Mouse (Mus musculus): ENCODE results near the gene Gas7. TPM values are rescaled to one million over a fixed set of nuclear protein-coding genes. Genes with fewer than 3 reads are reported as not detected.

Gas7 gene
- polyA plus RNA-seq, 1 experiment from 2014 or later, result 13.5 TPM

DNA sequence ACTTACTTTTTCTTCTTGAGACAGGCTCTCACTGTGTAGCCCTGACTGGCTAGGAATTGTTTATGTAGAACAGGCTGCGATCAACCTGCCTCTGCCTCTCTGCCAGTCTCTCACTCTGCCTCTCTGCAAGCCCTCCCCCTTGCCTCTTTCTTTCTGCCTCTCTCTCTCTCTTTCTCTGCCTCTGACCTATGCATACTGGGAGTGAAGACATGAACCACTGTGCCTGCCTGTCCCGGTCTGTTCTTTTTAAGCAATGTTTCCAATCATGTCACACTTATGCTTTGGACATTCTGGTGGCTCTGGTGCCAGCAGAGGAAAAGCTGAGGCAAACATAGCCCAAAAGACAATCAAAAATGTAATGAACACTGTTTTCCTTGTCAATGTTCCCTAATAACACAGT is 69.5 kb downstream of the Gas7 start:
- Histone ChIP-seq H3K4me3 (ENCODE audit: low read length) (no peak overlapping the region), H3K4me1 (replicated peaks; ENCODE audit: control insufficient read depth, insufficient read depth, low read length) (peaks cover 33% of the 10 kb centered on the region), H3K36me3 (ENCODE audit: control insufficient read depth, insufficient read depth, low read length) (no peaks in the 10 kb centered on the region), H3K9me3 (ENCODE audit: control insufficient read depth, low read length) (no peaks in the 10 kb centered on the region), H3K27me3 (ENCODE audit: control insufficient read depth, insufficient read depth, low read depth, low read length) (no peaks in the 10 kb centered on the region), H3K4me2 (ENCODE audit: low read depth, low read length) (no peak overlapping the region), H3K27ac (ENCODE audit: low read length) (peak overlapping the region; percentile 76), H3K9ac (ENCODE audit: low read length) (no peak overlapping the region)
- 28% methylated on average over 2 of the region's 2 CpGs for WGBS
- ATAC-seq (ENCODE audit: low read depth), result peak; percentile 59

DNA sequence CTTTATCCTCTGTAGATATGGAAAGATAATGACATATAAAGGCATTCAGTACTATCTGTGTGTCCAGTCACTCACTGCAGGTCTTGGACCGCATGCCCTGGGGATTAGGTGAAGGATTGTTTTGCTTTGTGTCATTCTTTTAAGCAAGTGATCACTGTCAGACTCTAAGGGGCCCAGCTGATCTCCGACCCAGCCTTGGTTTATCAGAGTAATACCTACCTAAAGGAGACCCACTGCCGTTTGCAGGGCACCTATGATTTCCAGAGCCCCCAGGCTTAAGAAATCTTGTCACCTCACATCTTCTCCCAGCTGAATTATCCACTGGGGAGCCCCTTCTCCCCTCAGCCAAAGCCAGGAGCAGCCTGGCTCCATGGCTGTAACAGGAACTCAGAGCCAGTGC is 70.6 kb downstream of the Gas7 start:
- H3K9ac ChIP-seq (ENCODE audit: low read length), result peak overlapping the region; percentile 29; the same call in 1 of the 2 replicates
- H3K9me3 ChIP-seq (ENCODE audit: control insufficient read depth, low read length), result no peaks in the 10 kb centered on the region
- WGBS, result 53% methylated on average over 3 of the region's 3 CpGs
- H3K36me3 ChIP-seq (ENCODE audit: control insufficient read depth, insufficient read depth, low read length), result no peaks in the 10 kb centered on the region
- no peak for ATAC-seq (ENCODE audit: low read depth)
- H3K4me3 ChIP-seq (ENCODE audit: low read length), result no peak overlapping the region
- H3K27me3 ChIP-seq (ENCODE audit: control insufficient read depth, insufficient read depth, low read depth, low read length), result no peaks in the 10 kb centered on the region
- H3K4me1 ChIP-seq (replicated peaks; ENCODE audit: control insufficient read depth, insufficient read depth, low read length), result peaks cover 33% of the 10 kb centered on the region
- H3K27ac ChIP-seq (ENCODE audit: low read length), result peak overlapping the region; percentile 76
- no peak overlapping the region for H3K4me2 ChIP-seq (ENCODE audit: low read depth, low read length)

DNA sequence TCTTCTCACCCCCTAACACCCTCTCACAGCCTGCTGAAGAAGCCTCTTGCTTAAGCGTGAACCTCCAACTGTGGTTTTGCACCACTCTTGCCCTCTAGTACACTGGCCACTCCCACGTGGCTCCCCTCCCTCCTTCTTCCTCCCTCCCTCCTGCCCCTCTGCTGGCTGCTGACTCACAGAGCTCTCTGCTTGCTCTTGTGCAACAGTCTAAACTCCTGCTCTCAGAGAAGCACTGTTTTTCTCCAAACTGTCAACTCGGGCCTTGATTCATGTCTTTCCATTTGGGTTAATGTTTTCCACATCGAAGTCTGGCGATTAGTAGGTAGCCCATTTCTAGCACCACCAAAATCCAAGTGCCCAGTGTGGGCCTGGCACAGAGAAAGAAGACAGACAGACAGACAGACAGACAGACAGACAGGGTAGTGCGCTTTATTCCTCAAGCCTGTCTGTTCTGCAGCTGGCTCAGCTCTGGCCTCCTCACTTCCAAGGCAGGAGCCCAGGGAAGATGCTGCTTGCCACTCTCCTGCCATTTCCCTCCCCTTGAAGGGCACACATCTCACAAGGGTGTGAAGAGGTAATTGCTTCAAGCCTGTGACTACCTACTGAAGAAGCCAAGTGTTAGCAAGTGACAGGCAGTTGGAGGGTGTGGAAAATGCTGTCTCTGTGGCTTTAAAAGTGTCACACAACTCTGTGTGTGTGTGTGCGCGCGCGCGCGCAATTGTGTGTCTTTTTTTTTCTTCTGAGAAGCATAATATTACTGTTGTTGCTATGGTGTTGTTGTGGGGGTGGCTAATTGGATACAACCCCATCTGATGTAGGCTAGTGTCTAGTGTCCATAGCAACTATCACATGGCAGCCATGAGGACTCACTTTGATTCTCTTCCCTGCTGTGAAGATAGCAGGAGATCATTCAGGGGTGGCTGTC is 71.6 kb downstream of the Gas7 start:
- no peaks in the 10 kb centered on the region for H3K27me3 ChIP-seq (ENCODE audit: control insufficient read depth, insufficient read depth, low read depth, low read length)
- H3K4me2 ChIP-seq (ENCODE audit: low read depth, low read length), result no peak overlapping the region
- H3K9me3 ChIP-seq (ENCODE audit: control insufficient read depth, low read length), result no peaks in the 10 kb centered on the region
- peak overlapping the region; percentile 74 for H3K27ac ChIP-seq (ENCODE audit: low read length)
- H3K9ac ChIP-seq (ENCODE audit: low read length), result 0 out of 2 replicates have a peak overlapping the region, but pooled peaks have one; percentile 11
- peaks cover 38% of the 10 kb centered on the region for H3K4me1 ChIP-seq (replicated peaks; ENCODE audit: control insufficient read depth, insufficient read depth, low read length)
- ATAC-seq (ENCODE audit: low read depth), result peak; percentile 89
- H3K36me3 ChIP-seq (ENCODE audit: control insufficient read depth, insufficient read depth, low read length), result no peaks in the 10 kb centered on the region
- H3K4me3 ChIP-seq (ENCODE audit: low read length), result no peak overlapping the region
- WGBS, result 59% methylated on average over 12 of the region's 12 CpGs

DNA sequence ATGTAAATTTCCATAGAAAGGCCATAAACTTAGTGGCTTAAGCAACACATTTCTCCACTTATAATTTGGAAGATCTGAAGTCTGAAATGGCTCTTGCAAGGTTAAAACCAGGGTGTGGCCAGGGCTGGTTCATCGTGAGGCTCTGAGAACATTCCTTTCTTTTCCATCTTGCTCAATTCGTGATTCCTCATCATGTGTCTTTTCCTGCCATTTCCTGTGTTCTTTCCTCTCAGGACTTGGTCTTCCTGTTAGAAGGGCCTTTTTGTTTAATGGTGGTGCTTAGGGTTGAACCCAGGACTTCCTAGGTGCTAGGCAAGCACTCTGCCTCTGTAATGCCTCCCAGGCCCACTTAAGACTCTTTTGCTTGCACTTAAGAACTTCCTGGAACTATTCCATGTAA is 76.0 kb downstream of the Gas7 start:
- no peaks in the 10 kb centered on the region for H3K27me3 ChIP-seq (ENCODE audit: control insufficient read depth, insufficient read depth, low read depth, low read length)
- WGBS, result 39% methylated on average over 2 of the region's 2 CpGs
- no peaks in the 10 kb centered on the region for H3K36me3 ChIP-seq (ENCODE audit: control insufficient read depth, insufficient read depth, low read length)
- H3K9ac ChIP-seq (ENCODE audit: low read length), result no peak overlapping the region
- H3K4me2 ChIP-seq (ENCODE audit: low read depth, low read length), result no peak overlapping the region
- H3K9me3 ChIP-seq (ENCODE audit: control insufficient read depth, low read length), result no peaks in the 10 kb centered on the region
- H3K27ac ChIP-seq (ENCODE audit: low read length), result no peak overlapping the region
- ATAC-seq (ENCODE audit: low read depth), result no peak
- H3K4me3 ChIP-seq (ENCODE audit: low read length), result no peak overlapping the region
- peaks cover 19% of the 10 kb centered on the region for H3K4me1 ChIP-seq (replicated peaks; ENCODE audit: control insufficient read depth, insufficient read depth, low read length)

DNA sequence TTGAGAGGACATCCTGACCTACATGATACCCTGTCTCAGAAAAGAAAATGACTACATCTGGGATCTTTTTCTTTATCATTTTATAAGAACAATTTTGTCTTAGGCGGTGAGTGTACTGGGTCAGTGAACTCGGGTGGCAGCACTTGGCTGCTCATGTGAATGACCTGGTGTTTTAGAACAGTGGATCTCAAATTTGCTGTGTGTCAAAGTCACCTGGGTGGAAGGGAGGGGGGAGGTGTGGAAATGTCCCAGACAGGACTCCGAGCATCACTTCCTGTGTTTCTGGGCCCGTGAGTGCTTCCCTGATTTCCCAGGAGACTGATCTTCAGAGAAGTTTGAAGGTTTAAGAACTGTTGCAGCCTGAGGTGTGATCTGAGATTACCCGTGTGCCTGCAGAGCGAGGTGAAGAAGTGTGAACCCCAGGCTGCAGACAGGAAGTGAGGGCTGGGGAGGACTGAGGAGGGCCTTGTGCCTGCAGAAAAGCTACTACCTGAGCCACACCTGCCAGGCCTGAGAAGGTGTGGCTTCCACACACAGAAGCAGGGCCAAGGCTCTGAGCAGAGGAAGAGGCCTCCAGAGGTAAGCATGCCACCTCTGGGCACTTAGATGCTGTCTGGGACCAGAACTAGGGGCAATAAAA is 76.8 kb downstream of the Gas7 start:
- 55% methylated on average over 6 of the region's 6 CpGs for WGBS
- ATAC-seq (ENCODE audit: low read depth), result peak; percentile 34; the same call in 1 of the 2 replicates

DNA sequence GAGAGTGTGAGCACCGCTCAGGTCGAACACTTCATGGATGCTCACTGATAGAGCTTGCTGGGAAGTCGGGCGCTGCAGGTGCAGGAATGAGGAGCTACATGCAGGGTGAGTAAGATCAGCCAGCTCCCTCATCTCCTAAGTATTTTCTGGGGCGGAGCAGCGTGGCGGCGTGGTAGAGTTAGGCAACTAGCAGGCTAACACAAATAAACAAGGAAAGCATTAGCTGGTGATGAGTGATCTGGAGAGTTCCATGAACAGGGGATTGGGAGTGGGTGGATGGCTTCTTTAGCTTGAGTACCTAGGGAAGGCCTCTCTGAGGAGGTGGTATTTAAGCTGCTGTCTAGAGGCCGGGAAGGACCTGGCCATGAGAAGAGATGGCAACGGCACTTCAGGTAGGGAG is 77.5 kb downstream of the Gas7 start:
- Histone ChIP-seq H3K27me3 (ENCODE audit: control insufficient read depth, insufficient read depth, low read depth, low read length) (no peaks in the 10 kb centered on the region), H3K36me3 (ENCODE audit: control insufficient read depth, insufficient read depth, low read length) (no peaks in the 10 kb centered on the region), H3K9ac (ENCODE audit: low read length) (no peak overlapping the region), H3K4me2 (ENCODE audit: low read depth, low read length) (no peak overlapping the region), H3K27ac (ENCODE audit: low read length) (peak overlapping the region; percentile 8; the same call in 1 of the 2 replicates), H3K4me3 (ENCODE audit: low read length) (no peak overlapping the region), H3K9me3 (ENCODE audit: control insufficient read depth, low read length) (no peaks in the 10 kb centered on the region), H3K4me1 (replicated peaks; ENCODE audit: control insufficient read depth, insufficient read depth, low read length) (peaks cover 8% of the 10 kb centered on the region)
- 52% methylated on average over 10 of the region's 10 CpGs for WGBS
- no peak for ATAC-seq (ENCODE audit: low read depth)

More for the DNA sequence above, 76.8 kb downstream of the Gas7 start:
- no peak overlapping the region for H3K9ac ChIP-seq (ENCODE audit: low read length)
- peak overlapping the region; percentile 8; the same call in 1 of the 2 replicates for H3K27ac ChIP-seq (ENCODE audit: low read length)
- H3K4me2 ChIP-seq (ENCODE audit: low read depth, low read length), result no peak overlapping the region
- no peaks in the 10 kb centered on the region for H3K36me3 ChIP-seq (ENCODE audit: control insufficient read depth, insufficient read depth, low read length)
- peaks cover 11% of the 10 kb centered on the region for H3K4me1 ChIP-seq (replicated peaks; ENCODE audit: control insufficient read depth, insufficient read depth, low read length)
- H3K27me3 ChIP-seq (ENCODE audit: control insufficient read depth, insufficient read depth, low read depth, low read length), result no peaks in the 10 kb centered on the region
- no peak overlapping the region for H3K4me3 ChIP-seq (ENCODE audit: low read length)
- H3K9me3 ChIP-seq (ENCODE audit: control insufficient read depth, low read length), result no peaks in the 10 kb centered on the region

DNA sequence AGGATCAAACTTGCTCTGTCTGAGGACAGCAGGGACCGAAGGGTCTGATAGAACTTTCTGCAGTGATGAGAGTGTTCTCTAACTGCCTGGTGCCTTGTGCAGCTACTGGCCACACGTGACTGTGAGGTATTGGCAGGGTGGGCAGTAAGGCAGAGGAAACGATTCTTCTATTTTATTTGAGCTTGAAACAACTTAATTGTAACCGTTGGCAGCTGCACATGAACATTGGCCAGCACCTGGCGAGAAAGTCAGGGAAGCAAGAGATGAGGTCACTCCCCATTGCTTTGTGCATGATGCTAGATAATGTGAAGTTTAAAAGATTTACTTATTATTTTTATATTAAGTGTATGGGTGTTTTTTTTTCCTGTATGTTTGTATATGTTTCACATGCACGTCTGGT is 77.9 kb downstream of the Gas7 start:
- Histone ChIP-seq H3K4me2 (ENCODE audit: low read depth, low read length) (no peak overlapping the region), H3K4me3 (ENCODE audit: low read length) (no peak overlapping the region), H3K4me1 (replicated peaks; ENCODE audit: control insufficient read depth, insufficient read depth, low read length) (peaks cover 8% of the 10 kb centered on the region), H3K27me3 (ENCODE audit: control insufficient read depth, insufficient read depth, low read depth, low read length) (no peaks in the 10 kb centered on the region), H3K27ac (ENCODE audit: low read length) (no peak overlapping the region), H3K36me3 (ENCODE audit: control insufficient read depth, insufficient read depth, low read length) (no peaks in the 10 kb centered on the region), H3K9ac (ENCODE audit: low read length) (no peak overlapping the region), H3K9me3 (ENCODE audit: control insufficient read depth, low read length) (no peaks in the 10 kb centered on the region)
- 74% methylated on average over 6 of the region's 6 CpGs for WGBS
- no peak for ATAC-seq (ENCODE audit: low read depth)

DNA sequence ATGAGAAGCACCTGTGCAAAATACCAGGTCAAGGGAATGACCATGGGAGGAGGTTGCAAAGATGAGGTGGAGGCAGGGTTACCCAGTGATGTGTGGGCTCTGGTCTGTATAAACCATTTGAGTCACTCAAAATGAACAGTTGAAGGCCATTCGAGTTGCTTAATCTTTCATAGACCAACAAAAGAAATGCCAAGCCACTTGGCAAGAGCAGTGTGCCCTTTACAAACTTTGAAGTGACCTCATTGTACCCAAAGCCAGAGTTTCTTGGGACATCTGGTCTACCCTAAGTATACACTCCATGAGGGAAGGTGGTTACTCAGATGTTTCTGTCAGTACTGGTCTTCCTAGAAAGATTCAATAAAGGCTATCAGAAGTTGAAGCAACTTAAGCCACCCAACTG is 80.5 kb downstream of the Gas7 start:
- H3K27me3 ChIP-seq (ENCODE audit: control insufficient read depth, insufficient read depth, low read depth, low read length), result no peaks in the 10 kb centered on the region
- no peak overlapping the region for H3K27ac ChIP-seq (ENCODE audit: low read length)
- H3K9ac ChIP-seq (ENCODE audit: low read length), result no peak overlapping the region
- H3K4me1 ChIP-seq (replicated peaks; ENCODE audit: control insufficient read depth, insufficient read depth, low read length), result peaks cover 8% of the 10 kb centered on the region
- 79% methylated on average over 1 of the region's 1 CpGs for WGBS
- H3K36me3 ChIP-seq (ENCODE audit: control insufficient read depth, insufficient read depth, low read length), result no peaks in the 10 kb centered on the region
- no peak for ATAC-seq (ENCODE audit: low read depth)
- H3K4me2 ChIP-seq (ENCODE audit: low read depth, low read length), result no peak overlapping the region
- H3K4me3 ChIP-seq (ENCODE audit: low read length), result no peak overlapping the region
- no peaks in the 10 kb centered on the region for H3K9me3 ChIP-seq (ENCODE audit: control insufficient read depth, low read length)

DNA sequence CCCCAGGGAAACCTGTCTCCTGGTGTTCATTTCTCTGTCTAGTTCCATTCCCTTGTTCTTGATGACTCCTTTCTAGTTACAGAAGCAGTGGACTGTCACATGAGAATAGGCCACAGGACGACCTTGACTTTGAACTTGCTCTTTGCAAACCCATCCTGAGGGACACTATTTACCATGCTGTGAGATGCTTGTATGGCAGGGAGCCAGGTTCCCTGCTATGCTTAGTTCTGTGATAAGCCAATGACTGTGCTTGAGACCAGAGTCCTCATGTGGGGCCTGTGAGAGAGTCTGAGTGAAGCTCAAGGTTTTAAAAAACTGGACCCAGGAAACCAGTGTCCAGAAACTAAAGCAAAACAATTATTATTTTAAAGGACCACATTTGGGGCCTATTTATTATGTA is 81.2 kb downstream of the Gas7 start:
- 59% methylated on average over 1 of the region's 1 CpGs for WGBS
- no peak for ATAC-seq (ENCODE audit: low read depth)
- Histone ChIP-seq H3K4me3 (ENCODE audit: low read length) (no peak overlapping the region), H3K9me3 (ENCODE audit: control insufficient read depth, low read length) (no peaks in the 10 kb centered on the region), H3K4me1 (replicated peaks; ENCODE audit: control insufficient read depth, insufficient read depth, low read length) (peaks cover 6% of the 10 kb centered on the region), H3K36me3 (ENCODE audit: control insufficient read depth, insufficient read depth, low read length) (no peaks in the 10 kb centered on the region), H3K27me3 (ENCODE audit: control insufficient read depth, insufficient read depth, low read depth, low read length) (no peaks in the 10 kb centered on the region), H3K4me2 (ENCODE audit: low read depth, low read length) (no peak overlapping the region), H3K27ac (ENCODE audit: low read length) (no peak overlapping the region), H3K9ac (ENCODE audit: low read length) (no peak overlapping the region)
